Mouse (Mus musculus) hindlimb bud, embryonic 11.5 days (tissue): ENCODE data around the gene Mcfd2.

Experiments
- DNase-seq: peaks from one replicate; pipeline ENCODE4 v3.0.0-alpha.2; 2012; ENCODE audit warnings: low read depth, low spot score; ENCODE audit errors: extremely low spot score

The Mcfd2 gene

DNA sequence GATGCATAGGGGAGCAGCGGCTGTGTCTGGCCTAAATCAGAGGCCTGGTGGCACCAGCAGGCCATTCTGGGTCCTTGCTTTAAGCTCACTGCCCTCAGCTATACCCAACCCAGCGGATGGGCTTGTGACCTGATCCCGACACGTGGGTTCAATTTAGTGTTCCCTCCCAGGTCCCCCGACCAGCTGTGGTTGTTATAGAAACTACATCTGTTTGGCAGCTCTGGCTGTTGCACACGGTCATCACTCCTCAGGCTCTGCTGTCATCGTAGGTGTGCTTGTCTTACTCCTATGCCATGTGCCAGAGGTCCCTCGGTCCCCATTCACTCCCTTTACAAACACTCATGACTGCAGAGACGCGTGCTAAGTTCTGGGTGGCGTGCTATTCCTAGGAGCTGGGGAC, 27.9 kb downstream of the Mcfd2 start:
- peak; percentile 53 for DNase-seq

DNA sequence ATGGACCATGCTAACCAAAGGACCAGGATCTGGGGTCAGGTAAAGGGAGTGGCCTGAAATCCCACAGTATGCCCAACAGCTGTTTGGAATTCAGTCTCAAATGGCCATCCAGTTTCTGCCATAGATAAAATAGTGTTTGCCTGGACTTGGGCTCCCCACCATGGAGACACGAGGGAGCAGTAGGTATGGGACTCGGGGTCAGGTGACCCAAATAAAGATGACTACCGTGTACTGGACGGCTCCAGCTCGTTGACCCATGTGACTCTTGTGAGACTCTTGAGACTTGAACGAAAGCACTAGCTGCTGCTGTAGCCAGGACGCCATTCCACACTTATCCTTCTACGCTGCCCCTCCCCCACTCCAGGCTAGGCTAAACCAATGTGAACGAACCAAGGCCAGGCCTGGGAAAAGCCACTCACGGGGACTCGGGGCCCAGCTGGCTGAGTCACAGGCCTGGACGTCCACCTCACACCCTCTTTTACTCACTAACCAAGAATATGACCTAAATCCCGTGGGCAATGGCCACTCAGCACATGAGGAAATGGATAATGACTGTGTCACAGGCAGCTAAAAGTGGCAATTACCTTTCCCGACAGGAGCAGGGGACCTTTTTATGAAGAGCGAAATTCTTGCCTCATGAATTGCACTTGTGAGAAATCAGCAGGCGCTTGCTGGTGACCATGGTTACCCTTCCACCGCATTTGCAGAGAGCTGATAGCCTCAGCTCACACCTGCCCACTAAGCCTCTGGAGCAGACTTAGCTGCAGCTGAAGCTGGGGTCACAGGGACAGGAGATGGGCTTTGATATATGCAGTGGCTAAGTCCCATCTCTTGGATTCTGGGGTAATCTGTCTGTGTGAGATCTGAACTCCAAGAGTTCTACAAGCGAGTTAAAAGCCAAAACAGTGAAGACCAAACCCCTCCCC, 28.7 kb downstream of the Mcfd2 start:
- DNase-seq = peak; percentile 64

DNA sequence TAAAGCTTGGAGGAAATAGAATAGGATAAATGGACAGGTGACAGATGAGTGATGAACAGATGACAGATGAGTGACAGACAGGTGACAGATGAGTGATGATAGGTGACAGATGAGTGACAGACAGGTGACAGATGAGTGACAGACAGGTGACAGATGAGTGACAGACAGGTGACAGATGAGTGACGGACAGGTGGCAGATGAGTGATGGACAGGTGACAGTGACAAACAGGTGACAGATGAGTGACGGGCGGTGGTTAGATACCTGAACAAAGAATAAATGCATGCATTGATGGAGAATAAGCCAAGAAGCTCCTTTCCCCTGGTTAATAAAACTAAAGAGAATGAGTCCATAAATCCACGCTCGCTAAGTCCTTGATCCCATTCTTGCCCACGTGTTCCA, 30.7 kb downstream of the Mcfd2 start:
- no peak for DNase-seq

DNA sequence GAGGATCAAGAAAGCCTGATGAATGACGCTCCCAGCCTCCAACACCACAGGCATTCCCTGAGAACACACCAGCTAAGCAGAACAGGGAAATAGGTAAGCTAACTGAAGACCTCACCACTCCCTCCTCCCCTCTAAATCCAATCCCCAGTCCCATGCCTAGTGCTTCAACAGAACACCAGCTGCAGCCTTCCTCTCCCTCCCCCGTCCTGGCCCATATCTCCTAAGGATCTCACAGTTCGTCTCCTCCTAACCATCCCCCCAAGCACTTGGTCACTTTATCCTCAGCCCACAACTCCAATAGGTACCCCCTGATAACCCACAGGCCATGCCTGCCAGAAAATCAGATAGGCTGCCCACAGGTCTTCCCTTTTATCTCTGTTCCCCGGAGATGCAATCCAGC, 37.9 kb downstream of the Mcfd2 start:
- no peak for DNase-seq

DNA sequence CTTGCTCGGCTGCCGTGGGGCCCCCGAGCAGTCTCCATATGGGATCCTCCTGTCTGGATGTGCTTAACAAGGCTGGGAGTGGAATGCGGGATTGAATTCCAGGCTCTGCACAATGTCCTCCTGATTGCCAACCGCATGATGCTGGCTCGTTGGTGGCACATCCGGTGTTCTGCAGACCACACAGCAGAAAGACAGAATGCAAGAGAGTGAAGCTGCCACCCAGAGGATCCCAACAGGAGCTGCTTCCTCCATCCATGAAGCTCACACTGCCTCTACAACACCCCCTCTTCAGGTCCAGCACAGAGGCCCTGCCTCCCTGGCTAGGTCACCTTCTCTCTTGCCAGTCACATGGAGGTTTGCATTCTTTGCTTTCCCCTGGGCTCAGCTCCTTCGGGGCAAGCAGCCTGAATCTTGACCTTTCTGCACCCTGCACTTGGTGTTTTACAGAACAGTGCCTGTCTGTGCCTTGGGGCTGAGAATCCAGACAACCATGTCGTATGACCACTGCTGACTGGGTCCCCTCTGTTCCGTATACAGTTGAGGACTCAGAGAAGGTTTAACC, 39.6 kb downstream of the Mcfd2 start:
- DNase-seq = no peak

DNA sequence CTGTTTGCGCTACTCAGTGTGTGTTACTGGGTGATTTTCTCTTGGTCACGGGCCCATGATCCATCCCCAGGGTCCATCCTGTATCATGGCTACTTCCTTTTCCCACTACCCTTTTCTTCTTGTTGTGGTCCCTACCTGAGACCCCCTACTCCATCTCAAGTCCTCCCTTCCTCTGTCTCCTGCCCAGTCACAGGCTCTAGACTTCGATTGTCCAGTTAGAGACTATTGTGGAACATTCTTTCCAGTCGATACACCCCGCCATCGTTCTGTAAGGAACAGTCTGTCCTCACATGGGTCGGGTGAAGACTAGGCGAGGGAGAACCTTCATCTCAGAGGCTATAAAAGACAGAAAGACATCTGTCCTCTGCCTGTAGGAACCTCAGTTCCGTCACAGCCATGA, 40.4 kb downstream of the Mcfd2 start:
- no peak for DNase-seq

DNA sequence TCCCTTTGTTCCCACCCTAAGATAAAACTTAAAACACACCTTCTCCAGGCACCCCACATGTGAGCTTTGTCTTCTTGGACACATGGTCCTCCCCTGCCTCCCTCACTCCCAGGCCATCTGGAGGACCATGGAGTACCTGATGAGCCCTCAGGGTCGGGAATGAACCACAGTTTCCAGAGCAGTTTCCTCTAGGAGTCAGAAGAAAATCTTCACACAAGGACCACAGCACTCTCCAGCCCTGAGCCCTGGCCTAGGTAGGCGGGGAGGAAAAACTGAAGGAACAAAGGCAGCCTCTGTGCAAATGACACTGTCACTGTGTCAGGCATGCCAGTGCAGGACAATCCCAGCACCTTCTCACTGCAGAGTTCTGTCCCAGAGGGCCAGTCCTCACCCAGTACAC, 41.3 kb downstream of the Mcfd2 start:
- DNase-seq = no peak

DNA sequence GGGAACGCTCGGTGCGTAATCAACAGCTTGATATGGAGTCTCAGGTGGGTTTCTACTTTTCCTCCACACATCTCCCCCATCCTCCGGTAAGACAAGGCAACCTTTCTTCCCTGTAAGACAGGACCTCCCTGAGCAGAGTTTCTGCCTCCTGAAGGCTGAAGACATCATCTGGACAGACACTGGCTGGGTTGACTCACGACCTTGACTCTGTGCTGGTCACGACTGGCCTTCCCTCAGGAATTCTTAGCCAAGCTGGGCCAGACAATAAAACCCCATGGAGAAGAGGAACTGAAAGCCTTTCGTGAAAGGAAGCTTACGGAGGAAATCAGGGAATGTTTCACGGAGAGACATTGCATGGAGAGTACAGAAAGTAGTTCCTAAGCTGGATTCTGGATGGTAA, 46.3 kb downstream of the Mcfd2 start:
- no peak for DNase-seq

DNA sequence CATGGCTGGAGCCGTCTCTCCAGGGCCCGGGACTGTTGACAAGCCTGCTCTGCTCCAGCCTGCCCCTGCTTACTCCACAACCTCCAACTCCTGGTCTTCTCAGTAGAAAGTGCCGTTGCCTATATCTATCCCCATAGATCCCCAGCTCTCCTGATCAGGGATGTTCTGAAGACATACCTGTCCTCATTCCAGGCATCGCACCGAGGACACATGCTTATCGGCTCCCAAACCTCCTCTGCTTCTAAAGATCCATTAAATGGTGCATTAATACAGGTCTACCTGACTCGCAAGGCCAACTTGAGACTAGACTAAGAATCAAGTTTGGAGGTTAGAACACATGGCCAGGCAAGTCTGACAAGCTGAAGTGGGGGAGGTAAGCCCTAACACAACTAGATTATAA, 51.2 kb downstream of the Mcfd2 start:
- no peak for DNase-seq

DNA sequence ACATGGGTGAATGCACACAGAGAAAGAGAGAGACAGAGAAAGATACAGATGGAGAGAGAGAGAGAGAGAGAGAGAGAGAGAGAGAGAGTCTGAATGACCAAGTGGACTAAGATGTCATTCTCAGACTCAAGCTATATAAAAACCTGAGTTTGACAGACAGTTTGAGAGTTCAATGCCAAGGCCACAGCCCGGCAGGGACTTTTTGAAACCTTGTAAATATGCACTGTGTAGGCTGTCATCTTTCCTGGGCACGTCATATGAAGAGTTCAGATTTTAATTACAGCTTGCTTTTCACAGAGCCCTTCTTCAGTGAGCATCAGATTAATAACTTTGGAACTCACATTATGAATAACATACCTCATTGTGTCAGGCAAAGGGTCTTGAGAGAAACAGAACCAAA, 55.2 kb downstream of the Mcfd2 start:
- no peak for DNase-seq

DNA sequence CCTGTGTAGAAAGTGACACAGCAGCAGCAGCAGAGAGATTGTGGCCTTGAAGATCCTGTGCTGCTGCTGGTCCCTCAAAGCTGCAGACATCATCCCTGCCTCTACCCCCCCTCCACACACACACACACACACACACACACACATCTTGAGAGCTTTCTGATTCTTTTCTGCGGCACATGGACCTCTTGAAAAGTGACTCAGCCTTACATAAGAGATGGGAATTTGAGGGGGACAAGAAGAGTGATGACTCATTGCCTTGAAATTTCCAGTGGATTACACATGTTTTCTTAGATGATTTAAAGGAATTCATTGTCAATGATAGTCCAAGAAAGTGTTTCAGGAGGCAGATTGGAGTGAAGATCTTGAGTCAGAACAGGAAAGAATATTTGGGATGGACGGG, 58.9 kb downstream of the Mcfd2 start:
- no peak for DNase-seq
